Mouse (Mus musculus) MEL (cell line): ENCODE measurements around the gene Ckap2l. TPM values are rescaled to one million over a fixed set of nuclear protein-coding genes. Genes with fewer than 3 reads are reported as not detected.

ENCODE experiments used
- DNase-seq: peaks from one replicate; pipeline ENCODE4 v3.0.0; 2011; ENCODE audit warnings: low read depth, low spot score
- H3K27ac ChIP-seq: 2 replicates; pipeline ENCODE4 v1.5.1; 2012; ENCODE audit warnings: low read depth, mild to moderate bottlenecking, control low read depth, low read length, moderate library complexity; ENCODE audit not compliant: control insufficient read depth
- H3K27me3 ChIP-seq, 2 experiments: fragments of 150-350 bp in 1 of 2; sonication (generic) in 1 of 2; 2 replicates each; pipeline ENCODE4 v1.6.1; 2012; ENCODE audit warnings: low read length in 2 of 2, mild to moderate bottlenecking in 2 of 2, improper control_type of control experiment in 1 of 2, moderate library complexity in 1 of 2; ENCODE audit not compliant: insufficient read depth in 2 of 2, control insufficient read depth in 1 of 2
- H3K36me3 ChIP-seq, 2 experiments: 2 replicates each; pipeline ENCODE4 v1.6.1; 2012 to 2014; ENCODE audit warnings: low read length in 2 of 2, improper control_type of control experiment in 1 of 2, inconsistent platforms in 1 of 2, mild to moderate bottlenecking in 1 of 2; ENCODE audit not compliant: insufficient read depth in 2 of 2, control insufficient read depth in 1 of 2
- H3K4me1 ChIP-seq, 2 experiments: fragments of 150-350 bp in 1 of 2; sonication (generic) in 1 of 2; 2 replicates each; pipeline ENCODE4 v1.6.1; 2012; ENCODE audit warnings: low read length in 2 of 2, improper control_type of control experiment in 1 of 2, mild to moderate bottlenecking in 1 of 2; ENCODE audit not compliant: insufficient read depth in 2 of 2, control insufficient read depth in 1 of 2
- H3K4me3 ChIP-seq, 2 experiments: fragments of 150-350 bp in 1 of 2; sonication (generic) in 1 of 2; 2 replicates each; pipeline ENCODE4 v1.5.1; 2012; ENCODE audit warnings: low read depth in 2 of 2, low read length in 2 of 2, mild to moderate bottlenecking in 2 of 2, moderate library complexity in 2 of 2, control low read depth in 1 of 2, improper control_type of control experiment in 1 of 2; ENCODE audit not compliant: control insufficient read depth in 1 of 2, insufficient read depth in 1 of 2
- H3K79me2 ChIP-seq: 2 replicates; pipeline ENCODE4 v1.6.1; 2012; ENCODE audit warnings: mild to moderate bottlenecking, low read length, moderate library complexity; ENCODE audit not compliant: control insufficient read depth, poor library complexity, insufficient read depth
- H3K9ac ChIP-seq: 2 replicates; pipeline ENCODE4 v1.6.1; 2012; ENCODE audit warnings: low read depth, mild to moderate bottlenecking, control low read depth, low read length, moderate library complexity; ENCODE audit not compliant: control insufficient read depth, poor library complexity, severe bottlenecking
- H3K9me3 ChIP-seq: fragments of 150-350 bp; sonication (generic); replicated peaks from 2 replicates; pipeline ENCODE4 v1.6.1; 2012; ENCODE audit warnings: mild to moderate bottlenecking, low read length, improper control_type of control experiment, moderate library complexity; ENCODE audit not compliant: insufficient read depth
- CHD2 ChIP-seq: IDR thresholded peaks from 2 replicates; pipeline ENCODE4 v1.6.1; 2011; ENCODE audit warnings: low read length, improper control_type of control experiment
- CTCF ChIP-seq, 3 experiments: IDR thresholded peaks in 2 of 3; conservative IDR thresholded peaks in 1 of 3; 2 replicates each; pipeline ENCODE4 v1.5.1; 2011 to 2012; ENCODE audit warnings: low read length in 3 of 3, low read depth in 2 of 3, mild to moderate bottlenecking in 2 of 3, improper control_type of control experiment in 1 of 3, inconsistent platforms in 1 of 3, mixed read lengths in 1 of 3, moderate library complexity in 1 of 3; ENCODE audit not compliant: control insufficient read depth in 1 of 3, insufficient read depth in 1 of 3, poor library complexity in 1 of 3, severe bottlenecking in 1 of 3
- ETS1 ChIP-seq: IDR thresholded peaks from 2 replicates; pipeline ENCODE4 v1.6.1; 2012; ENCODE audit warnings: low read depth, mild to moderate bottlenecking, inconsistent platforms, low read length, improper control_type of control experiment, moderate library complexity
- GATA1 ChIP-seq: IDR thresholded peaks from 2 replicates; pipeline ENCODE4 v1.6.1; 2011; ENCODE audit warnings: low read depth, low read length, improper control_type of control experiment
- MYC ChIP-seq: IDR thresholded peaks from 2 replicates; pipeline ENCODE4 v1.6.1; 2011; ENCODE audit warnings: low read depth, mild to moderate bottlenecking, low read length, improper control_type of control experiment, moderate library complexity
- NELFE ChIP-seq: IDR thresholded peaks from 2 replicates; pipeline ENCODE4 v1.6.1; 2011; ENCODE audit warnings: low read depth, low read length, improper control_type of control experiment
- POLR2A ChIP-seq, 2 experiments: IDR thresholded peaks; 2 replicates each; pipeline ENCODE4 v1.6.1; 2011 to 2012; ENCODE audit warnings: low read length in 2 of 2, mild to moderate bottlenecking in 2 of 2, control low read depth in 1 of 2, improper control_type of control experiment in 1 of 2, low read depth in 1 of 2, moderate library complexity in 1 of 2; ENCODE audit not compliant: control insufficient read depth in 1 of 2, insufficient read depth in 1 of 2, poor library complexity in 1 of 2
- UBTF ChIP-seq: IDR thresholded peaks from 2 replicates; pipeline ENCODE4 v1.6.1; 2012; ENCODE audit warnings: low read depth, mild to moderate bottlenecking, inconsistent platforms, low read length, improper control_type of control experiment, moderate library complexity, borderline replicate concordance; ENCODE audit not compliant: insufficient read depth
- ZC3H11A ChIP-seq: IDR thresholded peaks from 2 replicates; pipeline ENCODE4 v1.6.1; 2012; ENCODE audit warnings: low read depth, mild to moderate bottlenecking, inconsistent platforms, low read length, improper control_type of control experiment
- ZNF384 ChIP-seq: IDR thresholded peaks from 2 replicates; pipeline ENCODE4 v1.6.1; 2012; ENCODE audit warnings: low read depth, mild to moderate bottlenecking, inconsistent platforms, low read length, improper control_type of control experiment
- polyA plus RNA-seq, 2 experiments: library from polyadenylated mRNA; stranded (reverse) in 1 of 2; unstranded in 1 of 2; fragments of >175 nt in 1 of 2; fragments of >200 nt in 1 of 2; gene quantifications; 2 replicates each; pipeline versions ENCODE4 v1.2.1 to v1.2.4; 2012; ENCODE audit warnings: low replicate concordance in 2 of 2, low read depth in 1 of 2; ENCODE audit not compliant: insufficient read length in 2 of 2, insufficient read depth in 1 of 2, missing spikeins in 1 of 2
- total RNA-seq: library from RNA; depleted of rRNA; stranded (reverse); fragments of 300-350 nt; gene quantifications from 2 replicates; pipeline ENCODE4 v1.2.3, GENCODE M21; 2012; rRNA removed

Ckap2l gene
- total and polyA plus RNA-seq, 3 experiments, result 10.6 to 25.7 TPM; not detected in 1

DNA sequence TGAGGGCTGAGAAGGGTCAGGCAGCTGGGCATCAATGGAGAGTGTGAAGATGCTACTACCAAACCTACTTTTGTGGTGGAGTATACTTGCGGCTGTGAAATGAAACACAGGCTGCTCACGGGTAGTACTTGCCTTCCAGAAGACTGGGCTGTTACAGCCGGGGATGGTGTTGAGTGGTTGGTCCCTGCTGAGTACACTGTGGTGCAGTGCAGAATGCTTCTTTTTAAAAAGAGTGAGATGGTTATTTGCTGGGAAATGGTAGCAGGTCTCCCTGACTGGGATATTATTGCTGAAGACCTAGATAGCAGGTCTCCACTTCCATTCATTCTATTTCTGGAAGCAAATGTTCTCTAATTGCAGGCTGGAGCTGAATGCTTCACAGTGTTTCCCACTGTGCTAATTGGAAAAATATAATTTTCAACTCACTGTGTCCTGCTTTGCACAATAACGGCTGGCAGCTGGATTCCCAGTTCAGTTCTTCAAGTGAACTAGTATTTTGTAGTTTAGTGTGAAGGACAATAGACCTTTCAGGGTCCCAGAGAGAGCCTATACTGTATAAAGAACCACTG is 78.4 kb downstream of the Ckap2l start:
- no peak for DNase-seq
- peaks cover 0 to 7% of the 10 kb centered on the region in 2 experiments; a peak in 2 of 4 replicates for H3K36me3 ChIP-seq
- H3K27me3 ChIP-seq, result no peaks in the 10 kb centered on the region
- H3K4me1 ChIP-seq, result peaks cover 3 to 7% of the 10 kb centered on the region in 2 experiments
- no peaks in the 10 kb centered on the region for H3K9me3 ChIP-seq
- no peaks in the 10 kb centered on the region for H3K79me2 ChIP-seq
- no peak overlapping the region for H3K9ac ChIP-seq
- H3K27ac ChIP-seq, result no peak overlapping the region
- H3K4me3 ChIP-seq, result no peak overlapping the region
- TF ChIP-seq GATA1 (no peak), ZC3H11A (no peak), ETS1 (no peak), MYC (no peak), POLR2A (IDR thresholded peaks at IDR 0.05; ENCODE audit: control insufficient read depth in 1 of 2, insufficient read depth in 1 of 2, low read depth in 1 of 2, low read length in 2 of 2, poor library complexity in 1 of 2) (no peak), ZNF384 (no peak), CHD2 (no peak), UBTF (no peak), CTCF (IDR thresholded peaks at IDR 0.05 in 2 of 3, conservative IDR thresholded peaks at IDR 0.05 in 1 of 3; ENCODE audit: control insufficient read depth in 1 of 3, insufficient read depth in 1 of 3, low read depth in 2 of 3, low read length in 3 of 3, poor library complexity in 1 of 3, severe bottlenecking in 1 of 3) (no peak), NELFE (no peak)

Other genes with a start within 250 kb of the Ckap2l start
- not detected in 2 replicates for gene Vinac1, start 249.0 kb downstream of the Ckap2l start, total RNA-seq
- gene Vinac1, start 249.0 kb downstream of the Ckap2l start, polyA plus RNA-seq, result under 1 TPM in 1 of 2 experiments, not detected in 1; 0.03 TPM
- gene Ttl, start 231.3 kb downstream of the Ckap2l start, total RNA-seq, result 5.6 and 5.7 TPM in 2 replicates
- 1 to 10 TPM in 1 of 2 experiments, not detected in 1; 9.3 TPM for gene Ttl, start 231.3 kb downstream of the Ckap2l start, polyA plus RNA-seq
- gene Polr1b, start 196.2 kb downstream of the Ckap2l start, total RNA-seq, result 71.9 and 90.1 TPM in 2 replicates
- gene Polr1b, start 196.2 kb downstream of the Ckap2l start, polyA plus RNA-seq, result 10 to 100 TPM in 1 of 2 experiments, not detected in 1; 92.8 TPM
- 15.9 and 17.1 TPM in 2 replicates for gene Chchd5, start 167.5 kb downstream of the Ckap2l start, total RNA-seq
- 10 to 100 TPM in 1 of 2 experiments, not detected in 1; 23.7 TPM for gene Chchd5, start 167.5 kb downstream of the Ckap2l start, polyA plus RNA-seq
- gene Slc20a1, start 98.4 kb downstream of the Ckap2l start, total RNA-seq, result 44.9 and 69.4 TPM in 2 replicates
- gene Slc20a1, start 98.4 kb downstream of the Ckap2l start, polyA plus RNA-seq, result 10 to 100 TPM in 1 of 2 experiments, not detected in 1; 80.7 TPM
- not detected in 2 replicates for gene Il1a, start 12.8 kb upstream of the Ckap2l start, total RNA-seq
- under 1 TPM in 1 of 2 experiments, not detected in 1; 0.10 TPM for gene Il1a, start 12.8 kb upstream of the Ckap2l start, polyA plus RNA-seq
- gene Il1b, start 73.9 kb upstream of the Ckap2l start, total RNA-seq, result 0.12 and 0.20 TPM in 2 replicates
- under 1 TPM in 1 of 2 experiments, not detected in 1; 0.26 TPM for gene Il1b, start 73.9 kb upstream of the Ckap2l start, polyA plus RNA-seq
- gene F830045P16Rik, start 239.4 kb upstream of the Ckap2l start, total RNA-seq, result not detected in 2 replicates
- gene F830045P16Rik, start 239.4 kb upstream of the Ckap2l start, polyA plus RNA-seq, result not detected